Mouse (Mus musculus) kidney, adult 2 months (tissue): ENCODE results near the gene Hps1.

Source experiments
- CTCF ChIP-seq: fragments of 200-500 bp; conservative IDR thresholded peaks from 2 replicates; pipeline ENCODE4 v1.5.1; 2011; ENCODE audit warnings: low read depth, mild to moderate bottlenecking, control low read depth, low read length, moderate library complexity, mixed read lengths; ENCODE audit not compliant: insufficient read depth, insufficient read length
- POLR2A ChIP-seq: fragments of 200-500 bp; IDR thresholded peaks from one replicate; pipeline ENCODE4 v1.6.1; 2011; ENCODE audit warnings: low read depth, low read length, control low read depth

DNA sequence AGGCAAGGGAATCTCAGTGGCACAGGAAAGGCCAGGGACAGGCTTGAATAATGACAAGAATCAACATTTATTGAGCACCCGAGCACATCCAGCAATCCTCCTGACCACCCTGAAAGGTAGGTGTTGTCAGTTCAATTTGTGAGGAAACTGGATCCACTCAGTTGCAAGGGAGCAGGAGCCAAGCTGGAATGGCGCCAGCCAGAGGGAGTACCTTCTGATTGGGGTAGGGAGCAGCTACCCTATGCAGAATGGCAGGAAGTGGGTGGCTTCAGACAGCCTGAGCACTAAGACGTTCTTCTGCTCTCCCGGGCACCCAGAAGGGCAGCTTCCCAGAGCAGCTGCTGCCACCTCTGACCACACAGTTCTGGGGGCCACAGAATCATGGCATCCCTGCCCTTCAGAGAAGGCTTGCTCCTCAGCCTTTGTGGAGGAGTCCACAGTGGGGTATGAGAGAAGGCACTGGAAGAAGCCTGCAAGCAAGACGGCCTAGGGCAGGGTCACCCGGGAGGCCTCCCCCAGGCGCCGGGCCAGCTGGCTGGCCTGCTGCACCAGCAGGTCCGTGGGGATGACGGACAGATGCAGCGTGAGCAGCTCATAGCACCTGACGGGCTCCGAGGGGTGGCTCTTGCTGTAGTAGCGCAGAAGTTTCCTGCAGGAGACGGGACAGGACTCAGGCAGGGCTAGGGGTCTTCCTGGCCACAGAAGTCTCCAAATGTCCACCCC lies 24.5 kb downstream of the Hps1 start:
- TF ChIP-seq CTCF (no peak), POLR2A (no peak)
